Mouse (Mus musculus): Measurements from ENCODE around the gene Timm17b.

DNA sequence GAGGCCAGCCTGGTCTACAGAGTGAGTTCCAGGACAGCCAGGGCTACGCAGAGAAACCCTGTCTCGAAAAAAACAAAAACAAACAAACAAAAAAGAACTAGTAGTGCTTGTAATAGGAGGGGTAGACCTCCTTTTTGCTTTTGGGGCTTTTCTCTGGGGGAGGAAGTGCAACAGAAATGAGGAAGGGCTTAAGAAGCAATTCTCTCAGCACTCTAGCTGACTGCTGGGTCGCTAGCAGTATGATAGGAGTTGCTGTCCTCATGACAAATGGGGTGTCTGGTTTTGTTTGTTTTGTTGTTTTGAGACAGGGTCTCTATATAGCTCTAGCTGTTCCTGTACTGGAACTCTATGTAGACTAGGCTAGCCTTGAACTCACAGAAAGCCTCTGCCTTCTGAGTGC lies 34.6 kb upstream of the Timm17b start:
- no peak for TF ChIP-seq CTCF (IDR thresholded peaks at IDR 0.05; ENCODE audit: low read depth, low read length)
- TF ChIP-seq POLR2A (IDR thresholded peaks at IDR 0.05; ENCODE audit: extremely low read depth, insufficient read depth, low read length), result no peak
